ENCODE assay signal across 17 mouse cellular contexts in the genomic region with DNA sequence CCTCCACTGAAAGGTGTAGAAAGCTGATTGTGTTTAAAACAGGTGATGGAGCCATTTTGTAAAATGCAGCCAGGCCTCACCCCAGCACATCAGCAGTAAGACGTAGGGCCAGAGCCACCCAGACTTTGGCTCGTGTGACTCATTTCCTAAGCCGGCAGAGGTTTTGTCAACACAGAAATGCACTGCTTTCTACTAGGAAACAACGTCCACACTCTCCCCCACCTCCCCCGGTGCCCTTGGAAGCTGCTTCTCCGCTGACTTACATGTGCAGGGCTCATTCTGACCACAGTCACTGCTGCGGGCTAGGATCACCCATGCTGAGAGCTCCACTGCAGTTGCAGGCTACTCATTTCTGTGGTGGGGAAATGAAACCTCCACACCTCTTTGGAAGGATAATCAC.
A peak's percentile ranks its signal among the peaks of the same experiment; 100 is the strongest.
DNase-seq lines count a peak whose midpoint lies in the region; ATAC-seq and TF ChIP-seq lines count a peak whose summit lies in the region.
"Had no signal": no experiment of that assay in that cellular context is flagged by ENCODE, and none has a peak within 500 bp of the region (broad histone marks: within the 10 kb centered on the region; RNA-seq: fewer than 3 reads in every experiment).

No protein-coding gene starts in this region.

- 44% methylated on average over 7 of the region's 7 CpGs for WGBS in hindbrain, postnatal 0 days
- WGBS in hindbrain, embryonic 11.5 days = 73% methylated on average over 7 of the region's 7 CpGs
- 61% methylated on average over 7 of the region's 7 CpGs for WGBS in stomach, embryonic 14.5 days
- WGBS in stomach, postnatal 0 days = 49% methylated on average over 7 of the region's 7 CpGs

- no peak for DNase-seq in hindbrain, postnatal 0 days (ENCODE audit: low spot score)
- no peak for DNase-seq in hindbrain, embryonic 11.5 days (ENCODE audit: low spot score)
- no peak for DNase-seq in stomach, postnatal 0 days (ENCODE audit: low spot score)
- peak; percentile 54 for DNase-seq in brain, adult 2 months (ENCODE audit: low read depth, low spot score)
- no peak for DNase-seq in right cerebral cortex, postnatal 36 days (ENCODE audit: low spot score in 2 of 2)
- DNase-seq in layer of hippocampus, postnatal 25 days (ENCODE audit: extremely low spot score in 1 of 2, low spot score in 1 of 2) = no peak
- DNase-seq: cerebellum, adult 2 months; gastrocnemius, postnatal 25 days; kidney, adult 11 months; kidney, postnatal 14 days; layer of hippocampus, postnatal 36 days; thymus, postnatal 36 days had no signal

- H3K4me1 ChIP-seq in hindbrain, postnatal 0 days (ENCODE audit: insufficient read depth, low read length) = no peaks in the 10 kb centered on the region
- no peaks in the 10 kb centered on the region for H3K4me1 ChIP-seq in hindbrain, embryonic 11.5 days (replicated peaks; ENCODE audit: control insufficient read depth, insufficient read depth, low read length)
- no peaks in the 10 kb centered on the region for H3K4me1 ChIP-seq in stomach, embryonic 14.5 days (ENCODE audit: control insufficient read depth, insufficient read depth, low read length)
- no peaks in the 10 kb centered on the region for H3K4me1 ChIP-seq in stomach, postnatal 0 days (replicated peaks; ENCODE audit: control insufficient read depth, insufficient read depth)
- H3K4me1 ChIP-seq: heart, embryonic 12.5 days; hindbrain, embryonic 12.5 days; liver, embryonic 12.5 days; lung, embryonic 15.5 days had no signal

- H3K4me3 ChIP-seq in hindbrain, postnatal 0 days (ENCODE audit: low read length) = no peak overlapping the region
- H3K4me3 ChIP-seq in hindbrain, embryonic 11.5 days (ENCODE audit: low read depth, low read length) = no peak overlapping the region
- H3K4me3 ChIP-seq in stomach, embryonic 14.5 days (ENCODE audit: low read depth, low read length) = no peak overlapping the region
- H3K4me3 ChIP-seq in stomach, postnatal 0 days (ENCODE audit: low read depth, low read length) = no peak overlapping the region
- H3K4me3 ChIP-seq: heart, embryonic 12.5 days; hindbrain, embryonic 12.5 days; liver, embryonic 12.5 days; lung, embryonic 15.5 days had no signal

- no peak overlapping the region for H3K9ac ChIP-seq in hindbrain, postnatal 0 days (replicated peaks; ENCODE audit: low read length)
- H3K9ac ChIP-seq in hindbrain, embryonic 11.5 days (ENCODE audit: low read depth, low read length) = no peak overlapping the region
- H3K9ac ChIP-seq in stomach, embryonic 14.5 days (replicated peaks; ENCODE audit: low read depth, low read length) = no peak overlapping the region
- no peak overlapping the region for H3K9ac ChIP-seq in stomach, postnatal 0 days (ENCODE audit: low read length)
- H3K9ac ChIP-seq: heart, embryonic 12.5 days; hindbrain, embryonic 12.5 days; liver, embryonic 12.5 days; lung, embryonic 15.5 days had no signal

- TF ChIP-seq CTCF in hindbrain, postnatal 0 days (IDR thresholded peaks at IDR 0.05; ENCODE audit: low read depth) = no peak
- TF ChIP-seq CTCF in stomach, postnatal 0 days (IDR thresholded peaks at IDR 0.05; ENCODE audit: low read depth) = no peak

- 0 out of 2 replicates have a peak, but pooled peaks have one; percentile 21 for ATAC-seq in hindbrain, postnatal 0 days
- no peak for ATAC-seq in hindbrain, embryonic 11.5 days (ENCODE audit: low FRiP score)
- 0 out of 2 replicates have a peak, but pooled peaks have one; percentile 23 for ATAC-seq in stomach, embryonic 14.5 days (ENCODE audit: insufficient number of reproducible peaks, insufficient read depth, low FRiP score, low read depth)
- ATAC-seq in stomach, postnatal 0 days (ENCODE audit: low FRiP score, low TSS enrichment) = no peak
- ATAC-seq: liver, embryonic 12.5 days had no signal

- H3K4me2 ChIP-seq in hindbrain, postnatal 0 days (ENCODE audit: low read depth, low read length) = no peak overlapping the region
- no peak overlapping the region for H3K4me2 ChIP-seq in hindbrain, embryonic 11.5 days (replicated peaks; ENCODE audit: low read depth, low read length)
- H3K4me2 ChIP-seq in stomach, embryonic 14.5 days (replicated peaks; ENCODE audit: low read depth, low read length) = no peak overlapping the region
- no peak overlapping the region for H3K4me2 ChIP-seq in stomach, postnatal 0 days (replicated peaks; ENCODE audit: low read depth)
- H3K4me2 ChIP-seq: heart, embryonic 12.5 days; hindbrain, embryonic 12.5 days; liver, embryonic 12.5 days; lung, embryonic 15.5 days had no signal

- H3K9me3 ChIP-seq in hindbrain, postnatal 0 days (ENCODE audit: low read length) = no peaks in the 10 kb centered on the region
- no peaks in the 10 kb centered on the region for H3K9me3 ChIP-seq in hindbrain, embryonic 11.5 days (ENCODE audit: control insufficient read depth, low read length)
- no peaks in the 10 kb centered on the region for H3K9me3 ChIP-seq in stomach, embryonic 14.5 days (ENCODE audit: control insufficient read depth, low read depth, low read length)
- H3K9me3 ChIP-seq in stomach, postnatal 0 days (ENCODE audit: control insufficient read depth, low read length) = no peaks in the 10 kb centered on the region
- H3K9me3 ChIP-seq: hindbrain, embryonic 12.5 days; liver, embryonic 12.5 days; lung, embryonic 15.5 days had no signal

- H3K36me3 ChIP-seq in hindbrain, postnatal 0 days (ENCODE audit: insufficient read depth, low read length) = no peaks in the 10 kb centered on the region
- H3K36me3 ChIP-seq in hindbrain, embryonic 11.5 days (ENCODE audit: control insufficient read depth, insufficient read depth, low read length) = no peaks in the 10 kb centered on the region
- no peaks in the 10 kb centered on the region for H3K36me3 ChIP-seq in stomach, embryonic 14.5 days (ENCODE audit: control insufficient read depth, insufficient read depth, low read length)
- no peaks in the 10 kb centered on the region for H3K36me3 ChIP-seq in stomach, postnatal 0 days (ENCODE audit: control insufficient read depth, insufficient read depth, low read length)
- H3K36me3 ChIP-seq: heart, embryonic 12.5 days; hindbrain, embryonic 12.5 days; liver, embryonic 12.5 days; lung, embryonic 15.5 days had no signal

- TF ChIP-seq EP300 in stomach, postnatal 0 days (optimal IDR thresholded peaks at IDR 0.05) = no peak

- H3K27ac ChIP-seq in hindbrain, postnatal 0 days = peak overlapping the region; percentile 36; the same call in 1 of the 2 replicates
- no peak overlapping the region for H3K27ac ChIP-seq in hindbrain, embryonic 11.5 days (ENCODE audit: low read depth, low read length)
- H3K27ac ChIP-seq in stomach, embryonic 14.5 days (ENCODE audit: low read length) = no peak overlapping the region
- H3K27ac ChIP-seq in stomach, postnatal 0 days (replicated peaks) = no peak overlapping the region
- H3K27ac ChIP-seq: hindbrain, embryonic 12.5 days; liver, embryonic 12.5 days; lung, embryonic 15.5 days had no signal

- no peaks in the 10 kb centered on the region for H3K27me3 ChIP-seq in hindbrain, postnatal 0 days (ENCODE audit: insufficient read depth, low read length)
- H3K27me3 ChIP-seq in hindbrain, embryonic 11.5 days (ENCODE audit: control insufficient read depth, insufficient read depth, low read length) = no peaks in the 10 kb centered on the region
- H3K27me3 ChIP-seq in stomach, embryonic 14.5 days (ENCODE audit: control insufficient read depth, insufficient read depth, low read length) = no peaks in the 10 kb centered on the region
- H3K27me3 ChIP-seq in stomach, postnatal 0 days (ENCODE audit: control insufficient read depth, insufficient read depth, low read length) = no peaks in the 10 kb centered on the region
- H3K27me3 ChIP-seq: heart, embryonic 12.5 days; hindbrain, embryonic 12.5 days; liver, embryonic 12.5 days; lung, embryonic 15.5 days had no signal

Comparison
In these comparisons a context has a peak if more than half of its experiments do, and no peak if none do; other contexts are left out.
1. ATAC-seq: peak in hindbrain, postnatal 0 days (single experiment) and stomach, embryonic 14.5 days (single experiment); none in hindbrain, embryonic 11.5 days (single experiment) and stomach, postnatal 0 days (single experiment).